Mouse (Mus musculus): ENCODE measurements around the gene Slc38a8.

- TF ChIP-seq CTCF (IDR thresholded peaks at IDR 0.05; ENCODE audit: low read depth) (no peak), EP300 (IDR thresholded peaks at IDR 0.05; ENCODE audit: low read depth) (no peak)
Measured at GRCm38 (mm10) chr8:119436933-119437332, 64.6 kb downstream of the Slc38a8 start.
